Mouse (Mus musculus) v-Abl transformed pro-B cells (cell line): ENCODE data around the gene Cdh22.

Experiments used
- in situ Hi-C, 2 experiments: fragments of 400-800 bp; cut with MboI; formaldehyde crosslinking; loops; one replicate each; pipeline ENCODE4 v1.15.1; 2025; ENCODE audit not compliant: unreplicated experiment in 2 of 2

Cdh22 gene

GRCm38 (mm10) chr2:165098861-165099260 lies 135.8 kb downstream of the Cdh22 start:
- in situ Hi-C loops: no loop called here

GRCm38 (mm10) chr2:165096367-165096766 lies 138.3 kb downstream of the Cdh22 start:
- in situ Hi-C loops: no loop called here

- in situ Hi-C loops: no loop called here
Measured at GRCm38 (mm10) chr2:165092393-165092792, 142.3 kb downstream of the Cdh22 start.

GRCm38 (mm10) chr2:165091433-165091965 lies 143.2 kb downstream of the Cdh22 start:
- in situ Hi-C loops: no loop called here

GRCm38 (mm10) chr2:165090650-165091049 lies 144.0 kb downstream of the Cdh22 start, which contains the start of gene 1700025C18Rik:
Gene 1700025C18Rik (minus strand): TSS chr2:165090750.
- in situ Hi-C loops: no loop called here

GRCm38 (mm10) chr2:165089470-165089869 lies 145.2 kb downstream of the Cdh22 start:
- in situ Hi-C loops: no loop called here

- in situ Hi-C loops: no loop called here
Measured at GRCm38 (mm10) chr2:165086634-165087033, 148.0 kb downstream of the Cdh22 start.

GRCm38 (mm10) chr2:165081257-165081656 lies 153.4 kb downstream of the Cdh22 start:
- in situ Hi-C loops: no loop called here

- in situ Hi-C loops: no loop called here
Measured at GRCm38 (mm10) chr2:165080657-165081056, 154.0 kb downstream of the Cdh22 start.

- in situ Hi-C loops: loop anchor here (5.0 to 10.0 kb wide), 5 partner anchors 194 to 406 kb away; no protein-coding TSS in a partner anchor
Measured at GRCm38 (mm10) chr2:165078605-165079004, 156.0 kb downstream of the Cdh22 start.

- in situ Hi-C loops: loop anchor here (5.0 to 10.0 kb wide), 5 partner anchors 194 to 407 kb away; no protein-coding TSS in a partner anchor
Measured at GRCm38 (mm10) chr2:165078045-165078444, 156.6 kb downstream of the Cdh22 start.

- in situ Hi-C loops: loop anchor here (5.0 to 10.0 kb wide), 5 partner anchors 195 to 408 kb away; no protein-coding TSS in a partner anchor
Measured at GRCm38 (mm10) chr2:165077055-165077454, 157.6 kb downstream of the Cdh22 start.

- in situ Hi-C loops: loop anchor here (5.0 to 25.0 kb wide), 9 partner anchors 118 to 1012 kb away; no protein-coding TSS in a partner anchor
Measured at GRCm38 (mm10) chr2:165074937-165075336, 159.7 kb downstream of the Cdh22 start.

- in situ Hi-C loops: loop anchor here (5.0 to 25.0 kb wide), 5 partner anchors 117 to 1013 kb away; no protein-coding TSS in a partner anchor
Measured at GRCm38 (mm10) chr2:165074081-165074884, 160.4 kb downstream of the Cdh22 start.

GRCm38 (mm10) chr2:165073381-165073781 lies 161.3 kb downstream of the Cdh22 start:
- in situ Hi-C loops: loop anchor here (5.0 to 25.0 kb wide), 5 partner anchors 116 to 1014 kb away; no protein-coding TSS in a partner anchor

GRCm38 (mm10) chr2:165070096-165070816 lies 164.4 kb downstream of the Cdh22 start:
- in situ Hi-C loops: loop anchor here (5.0 to 25.0 kb wide), 5 partner anchors 113 to 1017 kb away; no protein-coding TSS in a partner anchor

- in situ Hi-C loops: loop anchor here in 1 of 2 experiments (25.0 kb wide), 1 partner anchor 1018 kb away; no protein-coding TSS in a partner anchor
Measured at GRCm38 (mm10) chr2:165068806-165069205, 165.8 kb downstream of the Cdh22 start.

- in situ Hi-C loops: loop anchor here in 1 of 2 experiments (25.0 kb wide), 1 partner anchor 1023 kb away; no protein-coding TSS in a partner anchor
Measured at GRCm38 (mm10) chr2:165064489-165064888, 170.2 kb downstream of the Cdh22 start.

GRCm38 (mm10) chr2:165061638-165062433 lies 172.8 kb downstream of the Cdh22 start:
- in situ Hi-C loops: loop anchor here in 1 of 2 experiments (25.0 kb wide), 1 partner anchor 1025 kb away; no protein-coding TSS in a partner anchor
